Mouse (Mus musculus) v-Abl transformed pro-B cells (cell line): ENCODE results near the gene Gpr142.

Source experiments
- in situ Hi-C, 2 experiments: fragments of 400-800 bp; cut with MboI; formaldehyde crosslinking; loops; one replicate each; pipeline ENCODE4 v1.15.1; 2025; ENCODE audit not compliant: unreplicated experiment in 2 of 2

Gpr142 gene

DNA sequence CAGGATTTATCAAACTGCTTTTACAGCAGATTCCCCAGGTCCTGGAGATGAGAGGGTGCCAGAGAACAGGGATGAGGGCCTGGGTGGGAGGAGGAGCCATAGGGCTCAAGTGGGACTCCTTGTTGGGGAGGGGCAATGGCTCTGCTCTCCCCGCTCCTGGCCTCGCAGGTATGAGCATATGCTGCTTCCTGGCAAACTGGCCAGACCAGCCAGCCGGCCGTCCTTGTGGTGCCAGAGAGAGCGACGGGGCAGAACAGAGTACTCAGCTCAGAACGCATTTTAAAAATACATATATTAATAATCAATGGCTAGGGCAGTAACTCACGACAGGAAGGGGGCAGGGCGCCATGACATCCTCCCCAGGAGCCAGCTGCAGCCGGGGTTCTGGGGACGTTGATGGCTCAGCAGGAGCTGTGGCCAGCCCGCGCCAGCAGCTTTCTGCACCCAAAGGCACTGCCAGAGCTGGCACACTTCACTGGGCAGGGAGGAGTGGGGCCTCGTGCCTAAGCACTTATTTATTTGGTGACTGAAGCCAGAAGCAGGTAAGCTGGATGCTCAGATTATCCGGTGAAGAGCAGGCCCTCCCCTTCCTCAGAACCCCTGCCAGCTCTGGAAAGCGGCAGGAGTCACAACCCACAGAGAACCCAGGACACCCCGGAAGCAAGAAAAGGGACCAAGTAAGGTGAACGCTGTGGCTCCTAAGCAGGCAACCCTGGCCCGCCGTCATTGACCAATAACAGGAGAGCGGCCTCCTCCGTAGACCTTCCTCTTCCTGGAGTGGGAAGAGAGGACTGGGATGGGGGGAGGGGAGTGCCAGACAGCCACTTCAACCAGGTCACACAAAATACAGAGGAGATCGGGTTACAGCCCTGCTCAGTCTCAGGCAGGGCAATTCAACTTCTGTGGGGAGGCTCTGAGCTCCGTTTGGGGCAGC, 31.0 kb downstream of the Gpr142 start:
- in situ Hi-C loops: no loop called here

- in situ Hi-C loops: no loop called here
These were observed 31.7 kb downstream of the Gpr142 start for GRCm38 (mm10) chr11:114830433-114830773.

- in situ Hi-C loops: no loop called here
These were observed 34.4 kb downstream of the Gpr142 start for GRCm38 (mm10) chr11:114833166-114833565.

GRCm38 (mm10) chr11:114843818-114844463, 45.2 kb downstream of the Gpr142 start:
- in situ Hi-C loops: no loop called here

DNA sequence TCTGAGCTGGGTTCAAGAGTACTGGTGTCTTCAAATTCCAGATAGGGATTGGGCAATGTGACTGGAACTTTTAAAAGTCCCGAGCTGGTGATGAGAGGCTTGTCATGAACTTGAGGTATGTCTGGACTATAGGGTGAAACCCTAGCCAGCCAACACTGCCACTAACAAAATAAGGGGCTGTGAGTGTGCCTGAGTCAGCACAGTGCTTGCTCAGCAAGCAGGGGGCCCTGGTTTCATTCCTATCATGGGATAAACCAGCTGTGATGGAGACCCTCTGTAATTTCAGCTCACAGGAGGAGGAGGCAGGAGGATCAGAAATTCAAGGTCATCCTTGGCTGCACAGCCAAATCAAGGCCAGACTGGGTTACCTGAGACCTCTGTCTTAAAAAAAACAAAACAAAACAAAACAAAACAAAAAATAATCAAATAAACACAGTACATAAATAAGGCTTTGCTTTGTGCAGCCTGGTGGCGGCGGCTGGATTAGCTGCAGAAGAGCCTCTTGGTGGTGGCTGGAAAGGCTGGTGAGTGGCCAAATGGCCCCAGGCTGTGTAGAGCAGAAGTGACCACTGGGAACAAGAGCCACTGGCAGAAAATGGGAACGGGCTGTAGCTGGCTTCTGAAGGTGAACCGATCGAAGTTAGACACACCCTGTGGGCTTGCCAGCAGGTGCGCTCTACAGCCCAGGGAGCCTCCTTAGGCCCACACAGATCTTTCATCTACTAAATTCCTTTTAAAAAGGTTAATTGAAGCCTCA, 45.9 kb downstream of the Gpr142 start:
- in situ Hi-C loops: no loop called here

DNA sequence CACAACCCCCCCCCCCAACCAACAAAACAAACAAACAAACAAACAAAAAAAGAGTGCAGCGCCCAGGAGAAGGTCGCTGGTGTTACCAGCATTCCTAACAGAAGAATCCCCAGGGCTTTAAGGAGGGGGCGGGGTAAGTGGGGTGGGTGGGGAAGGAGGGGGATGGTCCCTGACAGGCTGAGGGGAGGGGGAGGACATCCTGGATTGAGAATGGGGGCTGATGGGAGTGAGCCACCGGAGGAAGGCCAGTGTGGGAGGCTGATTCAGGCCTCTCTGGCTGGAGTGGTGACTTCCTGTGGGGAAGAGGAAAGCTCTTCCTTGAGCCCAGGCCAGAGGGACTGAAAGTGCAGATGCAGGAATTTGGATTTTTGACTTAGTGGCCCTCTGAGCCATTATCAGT, 47.6 kb downstream of the Gpr142 start:
- in situ Hi-C loops: no loop called here

DNA sequence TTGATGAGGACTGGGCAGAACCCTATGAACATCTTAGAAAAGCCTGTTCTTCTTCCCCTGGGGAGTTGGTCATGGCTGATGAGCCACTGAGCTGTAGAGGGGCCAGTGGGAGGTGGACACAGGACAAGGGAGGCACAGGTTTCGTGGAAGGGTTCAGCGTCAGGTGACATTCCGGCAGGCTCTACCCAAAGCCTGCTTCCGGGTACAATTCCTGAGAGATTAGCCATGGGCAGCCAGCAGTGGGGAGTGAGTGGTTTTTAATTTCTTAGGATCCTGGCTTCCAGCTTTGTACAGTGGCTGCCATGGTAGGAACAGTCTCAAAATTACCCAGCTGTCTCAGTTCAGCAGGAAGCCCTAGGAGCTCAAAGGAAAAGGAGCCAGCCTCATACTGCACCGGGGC, 48.3 kb downstream of the Gpr142 start:
- in situ Hi-C loops: no loop called here

GRCm38 (mm10) chr11:114849572-114849971, 50.8 kb downstream of the Gpr142 start:
- in situ Hi-C loops: no loop called here

DNA sequence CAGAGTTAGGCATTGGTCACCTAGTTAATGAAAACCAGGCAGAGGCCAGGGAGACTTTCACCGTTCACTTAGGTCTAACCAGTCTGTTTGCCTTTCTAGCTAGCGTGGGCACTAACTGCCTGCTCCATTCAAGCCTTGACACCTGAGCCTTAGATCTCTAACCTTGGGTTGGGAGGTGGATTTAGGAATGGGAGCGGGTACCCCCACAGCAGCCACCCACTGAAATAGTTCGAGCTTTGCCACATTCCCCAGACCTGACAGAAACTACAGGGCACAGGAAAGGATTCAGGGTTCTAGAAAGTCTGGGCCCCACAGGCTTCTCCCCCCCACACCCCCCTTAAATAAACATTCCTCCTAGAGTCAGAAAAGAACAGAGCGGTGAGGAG, 51.3 kb downstream of the Gpr142 start:
- in situ Hi-C loops: no loop called here

DNA sequence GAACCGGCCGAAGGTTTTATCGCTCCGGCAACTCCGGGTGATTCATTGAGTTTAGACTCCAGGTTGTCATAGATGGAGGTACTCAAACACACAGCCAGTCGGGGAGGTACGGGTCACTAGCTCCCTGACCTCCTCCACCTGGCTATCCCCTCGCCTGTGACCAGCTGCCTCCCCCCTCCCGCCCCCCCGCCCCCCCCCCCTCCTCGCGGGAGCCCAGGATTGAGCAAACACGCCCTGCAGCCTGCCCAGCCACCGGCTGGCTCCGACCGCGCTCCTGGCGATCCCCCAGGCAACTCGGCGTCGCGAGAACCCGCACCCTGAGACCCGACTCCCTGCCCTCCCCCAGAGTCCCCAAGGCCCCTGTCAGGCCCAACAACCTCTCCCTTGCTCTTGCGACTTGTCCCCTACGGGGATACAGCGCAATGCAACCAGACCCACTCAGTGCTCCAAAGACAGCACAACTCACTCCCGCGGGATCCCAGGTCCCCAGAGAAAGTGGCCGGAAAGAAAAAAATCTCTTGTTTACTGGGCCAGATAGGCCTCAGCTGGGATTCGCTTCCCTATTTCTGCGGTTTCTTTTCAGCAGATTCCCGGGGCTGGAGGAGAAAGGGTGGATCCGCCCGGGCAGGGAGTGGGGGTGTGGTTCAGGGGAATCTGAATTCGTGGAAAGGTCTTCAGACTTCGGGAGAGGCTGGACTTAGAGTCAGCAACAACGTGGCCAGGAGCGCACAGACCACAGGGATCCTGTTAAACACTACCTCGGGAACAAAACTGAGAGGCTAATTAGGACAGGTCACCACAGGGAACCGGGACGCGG, 51.9 kb downstream of the Gpr142 start, which contains the start of gene Gprc5c:
Gene Gprc5c, plus strand, starts transcription at position 701 of the 817 bp plus-strand sequence.
- in situ Hi-C loops: no loop called here

- in situ Hi-C loops: no loop called here
These were observed 52.5 kb downstream of the Gpr142 start for GRCm38 (mm10) chr11:114851269-114851607.

- in situ Hi-C loops: no loop called here
These were observed 53.0 kb downstream of the Gpr142 start for GRCm38 (mm10) chr11:114851608-114852310.

- in situ Hi-C loops: no loop called here
These were observed 53.8 kb downstream of the Gpr142 start for GRCm38 (mm10) chr11:114852311-114853173.

GRCm38 (mm10) chr11:114853174-114853838, 54.6 kb downstream of the Gpr142 start:
- in situ Hi-C loops: no loop called here

DNA sequence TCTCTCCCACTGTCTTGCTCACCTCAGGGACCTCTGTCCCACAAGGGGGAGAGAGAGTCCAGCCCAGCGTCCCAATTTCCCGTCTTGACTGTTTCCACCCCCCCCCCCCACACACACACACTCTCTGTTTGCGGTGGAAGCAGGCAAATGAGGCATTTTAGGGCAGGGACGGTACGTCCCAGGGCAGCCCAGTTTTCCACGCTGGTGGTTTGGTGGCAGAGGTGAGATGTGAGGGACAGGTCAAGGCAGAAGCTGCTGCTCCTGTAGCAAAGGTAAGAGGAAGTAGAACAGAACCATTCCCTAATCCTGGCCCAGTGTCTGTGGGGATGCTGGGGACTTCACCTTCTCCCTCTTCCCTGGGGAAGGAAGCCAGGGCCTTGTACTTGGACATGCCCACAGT, 55.9 kb downstream of the Gpr142 start:
- in situ Hi-C loops: no loop called here

GRCm38 (mm10) chr11:114856125-114856524, 57.4 kb downstream of the Gpr142 start:
- in situ Hi-C loops: no loop called here
